Mouse (Mus musculus): ENCODE results near the gene Arhgap10.

- TF ChIP-seq CTCF (IDR thresholded peaks at IDR 0.05; ENCODE audit: control insufficient read depth, insufficient read depth, insufficient replicate concordance, low read depth, low read length) (no peak), POLR2A (IDR thresholded peaks at IDR 0.05; ENCODE audit: control insufficient read depth, low read depth, low read length) (no peak)
Measured at GRCm38 (mm10) chr8:77488215-77488606, 29.5 kb downstream of the Arhgap10 start.
